Mouse (Mus musculus) MN1 (cell line): ENCODE measurements around the gene Copb2.

Experiments
- DNase-seq: peaks from one replicate; pipeline ENCODE4 v3.0.0-alpha.2; 2016; ENCODE audit warnings: low spot score

Copb2 gene

GRCm38 (mm10) chr9:98563137-98564126, at the start of gene Copb2:
Copb2 (plus strand) TSS chr9:98563721.
- peak; percentile 98 for DNase-seq

GRCm38 (mm10) chr9:98523872-98524271, 39.6 kb upstream of the Copb2 start:
- DNase-seq = no peak

GRCm38 (mm10) chr9:98524786-98525542, 38.6 kb upstream of the Copb2 start:
- no peak for DNase-seq

GRCm38 (mm10) chr9:98525543-98525924, 38.0 kb upstream of the Copb2 start:
- no peak for DNase-seq

- no peak for DNase-seq
Measured at GRCm38 (mm10) chr9:98527226-98527625, 36.3 kb upstream of the Copb2 start.

GRCm38 (mm10) chr9:98529776-98530175, 33.7 kb upstream of the Copb2 start:
- no peak for DNase-seq

GRCm38 (mm10) chr9:98530999-98531398, 32.5 kb upstream of the Copb2 start:
- DNase-seq = no peak

GRCm38 (mm10) chr9:98534675-98535280, 28.7 kb upstream of the Copb2 start:
- DNase-seq = no peak

- DNase-seq = no peak
Measured at GRCm38 (mm10) chr9:98535763-98536162, 27.8 kb upstream of the Copb2 start.

GRCm38 (mm10) chr9:98538017-98538712, 25.4 kb upstream of the Copb2 start:
- DNase-seq = no peak

- peak; percentile 64 for DNase-seq
Measured at GRCm38 (mm10) chr9:98538713-98539360, 24.7 kb upstream of the Copb2 start.

GRCm38 (mm10) chr9:98544042-98544441, 19.5 kb upstream of the Copb2 start:
- DNase-seq = no peak

GRCm38 (mm10) chr9:98583852-98584251, 20.3 kb downstream of the Copb2 start:
- no peak for DNase-seq

- DNase-seq = no peak
Measured at GRCm38 (mm10) chr9:98600094-98600493, 36.6 kb downstream of the Copb2 start.

GRCm38 (mm10) chr9:98601156-98601836, 37.8 kb downstream of the Copb2 start, which contains the start of gene Mrps22:
Mrps22 (minus strand) TSS chr9:98601660.
- DNase-seq = peak; percentile 80

GRCm38 (mm10) chr9:98601837-98602359, 38.4 kb downstream of the Copb2 start:
- DNase-seq = no peak

- no peak for DNase-seq
Measured at GRCm38 (mm10) chr9:98604896-98605295, 41.4 kb downstream of the Copb2 start.

- DNase-seq = no peak
Measured at GRCm38 (mm10) chr9:98628480-98628879, 65.0 kb downstream of the Copb2 start.

GRCm38 (mm10) chr9:98633287-98634162, 70.0 kb downstream of the Copb2 start:
- DNase-seq = no peak
